Mouse (Mus musculus) embryonic fibroblast, embryonic 13.5 days (primary cell): ENCODE data around the gene Psme2. TPM values are rescaled to one million over a fixed set of nuclear protein-coding genes. Genes with fewer than 3 reads are reported as not detected.
A peak's percentile ranks its signal among the peaks of the same experiment; 100 is the strongest.

Source experiments
- H3K27ac ChIP-seq: 2 replicates; pipeline ENCODE4 v1.5.1; 2012; ENCODE audit warnings: low read length, control low read depth, inconsistent platforms; ENCODE audit not compliant: insufficient read depth
- H3K4me1 ChIP-seq: 2 replicates; pipeline ENCODE4 v1.6.1; 2011; ENCODE audit warnings: low read length; ENCODE audit not compliant: control insufficient read depth, insufficient read depth
- H3K4me3 ChIP-seq: 2 replicates; pipeline ENCODE4 v1.5.1; 2011; ENCODE audit warnings: mild to moderate bottlenecking, control low read depth, low read length; ENCODE audit not compliant: insufficient read depth
- CTCF ChIP-seq: IDR thresholded peaks from 2 replicates; pipeline ENCODE4 v1.5.1; 2011; ENCODE audit warnings: mild to moderate bottlenecking, control low read depth, low read length, moderate library complexity, borderline replicate concordance; ENCODE audit not compliant: insufficient read depth
- POLR2A ChIP-seq: IDR thresholded peaks from 2 replicates; pipeline ENCODE4 v1.6.1; 2011; ENCODE audit warnings: low read depth, mild to moderate bottlenecking, control low read depth, low read length, moderate library complexity
- polyA plus RNA-seq: library from polyadenylated mRNA; stranded (reverse); fragments of >200 nt; gene quantifications from 2 replicates; pipeline ENCODE4 v1.2.4, GENCODE M21; 2011; ENCODE audit warnings: low read depth; ENCODE audit not compliant: missing spikeins, insufficient read length

Psme2 gene
- polyA plus RNA-seq, 1 experiment: 242 TPM

DNA sequence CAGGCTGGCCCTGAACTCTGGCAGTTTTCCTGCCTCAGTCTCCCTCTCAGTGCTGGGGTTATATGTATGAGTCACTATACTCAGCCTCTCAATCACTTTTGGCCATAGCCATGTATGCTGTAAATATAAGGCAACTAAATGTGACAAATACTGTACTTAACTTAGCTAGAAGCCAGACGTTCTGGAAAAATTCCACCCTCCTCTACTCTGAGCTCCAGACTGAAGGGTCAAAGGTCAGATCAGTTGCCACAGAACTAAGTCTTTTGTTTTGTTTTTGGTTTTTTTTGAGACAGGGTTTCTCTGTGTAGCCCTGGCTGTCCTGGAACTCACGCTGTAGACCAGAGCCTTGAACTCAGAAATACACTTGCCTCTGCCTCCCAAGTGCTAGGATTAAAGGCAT, 25.0 kb upstream of the Psme2 start:
- H3K4me3 ChIP-seq: no peak overlapping the region
- H3K27ac ChIP-seq: no peak overlapping the region
- TF ChIP-seq CTCF (no peak), POLR2A (no peak)
- no peaks in the 10 kb centered on the region for H3K4me1 ChIP-seq

DNA sequence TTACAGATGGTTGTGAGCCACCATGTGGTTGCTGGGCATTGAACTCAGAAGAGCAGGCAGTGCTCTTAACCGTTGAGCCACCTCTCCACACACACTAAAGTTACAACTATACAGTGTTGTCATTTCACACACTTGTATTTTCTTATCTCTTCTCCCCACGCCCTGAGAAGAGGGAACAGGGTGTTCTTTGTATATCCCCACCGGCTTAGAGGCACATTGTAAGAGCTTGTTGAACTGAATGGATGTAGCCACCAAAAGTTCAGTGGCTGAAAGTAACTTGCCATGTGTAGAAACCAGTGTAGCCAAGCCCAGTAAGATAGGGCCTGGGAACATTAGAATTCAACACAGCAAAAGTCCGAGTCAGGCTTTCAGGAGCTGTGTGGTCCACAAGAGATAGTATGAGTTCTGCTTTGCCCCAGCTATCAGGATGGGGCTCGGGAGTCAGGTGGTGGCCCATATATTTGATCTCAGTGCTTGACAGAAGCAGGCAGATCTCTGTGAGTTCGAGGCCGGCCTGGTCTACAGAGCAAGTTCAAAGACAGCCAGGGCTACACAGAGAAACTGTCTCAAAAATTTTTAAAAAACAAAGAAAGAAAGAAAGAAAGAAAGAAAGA, 23.8 kb upstream of the Psme2 start:
- TF ChIP-seq CTCF: no peak
- TF ChIP-seq POLR2A: no peak
- H3K27ac ChIP-seq: no peak overlapping the region
- H3K4me3 ChIP-seq: no peak overlapping the region
- no peaks in the 10 kb centered on the region for H3K4me1 ChIP-seq

DNA sequence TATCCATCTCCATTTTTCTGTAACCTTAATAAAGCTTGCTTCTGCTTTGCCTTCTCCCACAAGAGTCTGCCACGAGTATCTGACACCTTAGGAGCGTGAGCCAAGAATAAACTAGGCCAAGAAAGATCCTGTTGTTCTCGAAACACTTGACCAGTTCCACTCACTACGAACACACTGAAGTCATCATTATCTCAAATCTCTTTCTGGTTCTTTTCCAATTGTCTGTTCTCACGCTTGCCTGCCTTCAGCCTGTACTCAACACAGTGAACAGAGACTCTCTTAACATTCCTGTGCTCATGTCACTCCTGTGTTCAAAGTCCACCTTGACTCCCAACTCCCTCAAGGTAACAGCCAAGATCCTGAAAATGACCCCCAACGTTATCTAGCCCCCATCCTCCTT, 22.4 kb upstream of the Psme2 start:
- Histone ChIP-seq H3K27ac (no peak overlapping the region), H3K4me1 (no peaks in the 10 kb centered on the region), H3K4me3 (no peak overlapping the region)
- no peak for TF ChIP-seq CTCF
- TF ChIP-seq POLR2A: no peak

DNA sequence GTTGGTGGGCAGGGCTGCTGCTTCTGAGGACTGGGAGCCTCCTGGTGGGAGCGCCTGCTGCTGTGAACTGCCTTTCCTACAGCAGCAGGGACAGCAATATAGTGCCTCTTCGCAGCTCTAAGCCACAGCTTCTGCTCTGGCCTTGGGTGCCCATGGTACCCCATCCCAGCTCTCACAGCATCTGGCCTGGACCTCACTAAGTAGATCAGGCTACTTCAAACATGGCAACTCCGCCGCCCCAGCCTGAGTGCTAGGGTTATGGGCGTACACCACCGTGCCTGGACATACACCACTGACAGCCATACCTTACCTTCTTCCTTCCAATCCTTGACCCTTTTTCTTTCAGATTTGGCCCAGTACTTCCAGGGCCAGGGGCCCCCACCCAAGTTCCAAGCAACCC, 17.4 kb upstream of the Psme2 start:
- H3K4me3 ChIP-seq: no peak overlapping the region
- H3K27ac ChIP-seq: no peak overlapping the region
- TF ChIP-seq CTCF (no peak), POLR2A (no peak)
- no peaks in the 10 kb centered on the region for H3K4me1 ChIP-seq

DNA sequence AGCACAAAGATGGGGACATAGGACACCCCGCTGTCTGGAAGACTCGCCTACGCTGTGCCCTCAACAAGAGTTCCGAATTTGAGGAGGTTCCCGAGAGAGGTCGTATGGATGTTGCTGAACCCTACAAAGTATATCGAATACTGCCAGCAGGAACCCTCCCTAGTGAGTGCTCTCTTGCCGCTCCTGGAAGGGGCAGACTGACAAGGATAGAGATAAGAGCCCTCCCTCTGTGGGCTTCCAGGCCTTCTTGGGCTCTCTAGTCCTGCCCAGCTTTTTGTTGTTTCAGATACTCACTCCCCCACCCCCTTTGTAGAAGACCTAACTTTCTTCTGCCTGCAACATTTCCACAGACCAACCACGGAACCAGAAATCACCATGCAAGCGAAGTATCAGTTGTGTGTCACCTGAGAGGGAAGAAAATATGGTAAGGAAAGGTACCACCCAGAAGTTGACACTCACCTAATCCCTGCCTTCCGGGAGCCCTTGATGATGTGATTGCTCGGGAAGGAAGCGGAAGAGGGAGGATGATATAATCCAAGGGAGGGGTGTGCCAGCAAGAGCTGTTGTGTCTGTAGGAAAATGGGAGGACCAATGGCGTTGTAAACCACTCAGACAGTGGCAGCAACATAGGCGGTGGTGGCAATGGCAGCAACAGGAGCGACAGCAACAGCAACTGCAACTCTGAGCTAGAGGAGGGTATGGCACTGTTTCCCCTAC, 15.0 kb upstream of the Psme2 start:
- Histone ChIP-seq H3K4me1 (no peaks in the 10 kb centered on the region), H3K4me3 (no peak overlapping the region), H3K27ac (no peak overlapping the region)
- TF ChIP-seq CTCF: no peak
- no peak for TF ChIP-seq POLR2A

DNA sequence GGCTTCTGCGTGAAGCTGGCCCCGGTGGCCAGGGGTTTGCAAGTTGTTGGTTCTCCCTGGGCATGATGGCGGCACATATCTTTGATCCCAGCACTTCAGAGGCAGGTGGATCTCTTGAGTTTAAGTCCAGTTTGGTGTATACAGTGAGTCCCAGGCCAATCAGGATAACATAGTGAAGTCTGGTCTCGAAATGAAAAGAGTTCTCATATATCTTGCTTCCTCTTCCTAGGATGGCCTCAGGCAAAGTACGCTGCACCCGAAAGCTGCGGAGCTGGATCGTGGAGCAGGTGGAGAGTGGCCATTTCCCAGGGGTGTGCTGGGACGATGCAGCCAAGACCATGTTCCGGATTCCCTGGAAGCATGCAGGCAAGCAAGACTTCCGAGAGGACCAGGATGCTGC, 13.9 kb upstream of the Psme2 start:
- TF ChIP-seq POLR2A: no peak; the same call in 1 of the 2 replicates
- no peak for TF ChIP-seq CTCF
- 0 out of 2 replicates have a peak overlapping the region, but pooled peaks have one; percentile 57 for H3K4me3 ChIP-seq
- H3K27ac ChIP-seq: no peak overlapping the region
- no peaks in the 10 kb centered on the region for H3K4me1 ChIP-seq

DNA sequence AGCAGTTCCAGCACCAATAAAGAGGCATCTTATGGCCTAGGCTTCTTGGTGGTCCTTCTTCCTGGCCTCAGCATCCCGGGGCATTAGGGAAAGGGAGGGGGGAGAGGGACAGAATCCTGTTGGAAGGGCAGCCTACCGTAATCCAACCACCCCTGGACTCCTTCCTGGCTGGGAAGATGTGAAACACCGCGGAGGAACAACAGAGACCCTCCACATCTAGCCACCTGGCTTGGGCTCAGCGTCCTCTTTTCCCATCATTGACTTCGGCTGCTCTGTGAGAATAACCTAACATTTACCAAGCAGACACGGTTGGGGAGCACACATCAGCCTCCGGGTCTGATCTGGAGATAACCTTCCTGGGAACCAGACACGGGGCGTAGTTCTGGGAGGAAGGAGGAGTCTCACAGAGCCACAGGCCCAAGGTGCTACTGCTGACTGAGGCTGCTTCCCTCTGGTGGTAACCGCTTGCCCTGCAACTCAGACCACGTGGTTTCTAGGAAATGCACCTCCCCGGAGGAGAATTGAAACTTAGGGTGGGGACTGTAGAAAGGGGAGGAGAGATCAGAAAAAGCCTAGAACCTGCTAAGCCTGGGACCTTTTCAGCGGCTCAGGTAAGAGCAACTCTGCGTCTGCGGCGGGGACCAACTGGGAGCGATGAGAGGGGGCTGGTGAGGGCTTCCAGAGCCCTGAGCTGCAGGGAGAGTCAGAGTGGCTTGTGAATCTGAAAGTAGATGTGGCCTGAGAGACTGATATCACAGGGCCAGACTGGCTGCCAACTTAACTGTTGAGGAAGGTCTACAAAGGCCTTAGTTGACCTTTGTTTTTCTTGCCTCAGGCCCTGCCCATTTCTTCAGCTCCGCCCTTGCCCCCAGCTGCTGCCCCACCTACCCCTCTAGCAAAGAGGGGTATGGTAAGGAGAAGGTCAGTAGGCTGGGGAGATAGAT, 13.0 kb upstream of the Psme2 start:
- Histone ChIP-seq H3K27ac (peak overlapping the region; percentile 76), H3K4me1 (no peaks in the 10 kb centered on the region), H3K4me3 (peak overlapping the region; percentile 57)
- TF ChIP-seq CTCF (peak; percentile 86; the same call in 1 of the 2 replicates), POLR2A (peak; percentile 70; the same call in 1 of the 2 replicates)

DNA sequence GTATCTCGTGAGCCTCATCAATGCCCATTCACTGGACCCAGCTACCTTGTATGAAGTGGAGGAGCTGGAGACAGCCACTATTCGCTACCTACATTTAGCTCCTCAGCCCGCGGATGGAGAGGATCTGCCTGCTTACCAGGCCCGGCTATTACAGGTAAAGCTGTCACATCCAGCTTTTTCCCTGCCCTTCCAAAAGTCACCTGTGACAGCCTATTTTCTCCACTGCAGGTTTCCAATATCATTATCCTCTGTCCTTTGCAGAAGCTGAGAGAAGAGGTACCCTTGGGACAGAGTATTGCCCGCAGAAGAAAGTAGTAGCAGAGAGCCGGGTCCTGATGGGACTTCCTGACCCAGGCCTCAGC, 12.3 kb upstream of the Psme2 start, which contains the start of gene Irf9:
Gene Irf9, plus strand, starts transcription at position 301 of the 362 bp plus-strand sequence.
- TF ChIP-seq CTCF: no peak
- Histone ChIP-seq H3K27ac (peak within 1 kb of the TSS; percentile 76), H3K4me3 (peak within 1 kb of the TSS; percentile 57), H3K4me1 (no peaks in the 10 kb centered on the region)

DNA sequence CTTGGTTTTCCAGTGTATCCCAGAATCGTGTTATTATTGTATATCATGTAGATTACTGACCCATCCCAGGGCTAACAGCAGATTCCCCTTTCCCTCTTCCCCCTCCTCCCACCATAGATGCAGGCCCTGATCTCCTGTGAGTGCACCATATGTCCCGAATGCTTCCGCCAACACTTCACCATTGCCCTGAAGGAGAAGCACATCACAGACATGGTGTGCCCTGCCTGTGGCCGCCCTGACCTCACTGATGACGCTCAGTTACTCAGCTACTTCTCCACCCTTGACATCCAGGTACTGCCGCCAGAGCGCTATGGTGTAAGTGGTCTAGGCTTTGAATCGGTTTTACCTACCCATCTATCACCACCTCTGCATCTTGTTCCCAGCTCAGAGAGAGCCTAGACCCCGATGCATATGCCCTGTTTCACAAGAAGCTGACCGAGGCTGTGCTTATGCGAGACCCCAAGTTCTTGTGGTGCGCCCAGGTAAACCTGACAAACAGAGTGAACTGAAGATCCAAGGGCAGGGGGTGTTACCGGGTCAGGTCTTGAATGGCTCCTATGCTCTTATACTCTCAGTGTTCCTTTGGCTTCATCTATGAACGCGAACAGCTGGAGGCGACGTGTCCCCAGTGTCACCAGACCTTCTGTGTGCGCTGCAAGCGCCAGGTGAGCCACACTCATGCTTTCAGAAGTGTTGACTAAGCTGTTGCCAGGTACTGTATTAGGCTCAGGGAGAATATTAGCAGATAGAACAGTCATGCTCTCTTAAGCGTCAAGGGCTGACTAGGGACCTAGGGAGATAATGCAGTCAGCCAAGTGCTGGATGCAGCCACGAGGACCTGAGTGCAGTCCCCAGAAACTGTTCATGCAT, 7.8 kb upstream of the Psme2 start:
- H3K4me3 ChIP-seq: no peak overlapping the region
- TF ChIP-seq POLR2A (no peak), CTCF (no peak)
- no peaks in the 10 kb centered on the region for H3K4me1 ChIP-seq
- H3K27ac ChIP-seq: no peak overlapping the region
